Mouse (Mus musculus) hindbrain, embryonic 11.5 days (tissue): ENCODE data around the gene Plekhs1. TPM values are rescaled to one million over a fixed set of nuclear protein-coding genes. Genes with fewer than 3 reads are reported as not detected.

Source experiments
- ATAC-seq: fragments of 200-750 bp; cut with Nextera tagmentation; 2 replicates; pipeline ENCODE4 v1.8.0; 2017; ENCODE audit warnings: mild to moderate bottlenecking, moderate TSS enrichment, moderate library complexity; ENCODE audit not compliant: low FRiP score
- DNase-seq: peaks from one replicate; pipeline ENCODE4 v3.0.0-alpha.2; 2015; ENCODE audit warnings: low spot score
- H3K27ac ChIP-seq: fragments of 300-500 bp; sonication (generic); 2 replicates; pipeline ENCODE4 v1.5.1; 2014; ENCODE audit warnings: mild to moderate bottlenecking, low read depth, low read length
- H3K27me3 ChIP-seq: fragments of 300-500 bp; sonication (generic); 2 replicates; pipeline ENCODE4 v1.6.1; 2014; ENCODE audit warnings: mild to moderate bottlenecking, low read length, moderate library complexity, mixed read lengths; ENCODE audit not compliant: control insufficient read depth, insufficient read depth
- H3K36me3 ChIP-seq: fragments of 300-500 bp; sonication (generic); 2 replicates; pipeline ENCODE4 v1.6.1; 2014; ENCODE audit warnings: mild to moderate bottlenecking, low read length, moderate library complexity, mixed read lengths; ENCODE audit not compliant: control insufficient read depth, insufficient read depth
- H3K4me1 ChIP-seq: fragments of 300-500 bp; sonication (generic); replicated peaks from 2 replicates; pipeline ENCODE4 v1.6.1; 2014; ENCODE audit warnings: low read length, mixed read lengths; ENCODE audit not compliant: control insufficient read depth, insufficient read depth
- H3K4me2 ChIP-seq: fragments of 300-500 bp; sonication (generic); replicated peaks from 2 replicates; pipeline ENCODE4 v1.6.1; 2014; ENCODE audit warnings: mild to moderate bottlenecking, low read depth, low read length
- H3K4me3 ChIP-seq: fragments of 300-500 bp; sonication (generic); 2 replicates; pipeline ENCODE4 v1.5.1; 2014; ENCODE audit warnings: low read depth, low read length
- H3K9ac ChIP-seq: fragments of 300-500 bp; sonication (generic); 2 replicates; pipeline ENCODE4 v1.6.1; 2014; ENCODE audit warnings: low read depth, low read length
- H3K9me3 ChIP-seq: fragments of 300-500 bp; sonication (generic); 2 replicates; pipeline ENCODE4 v1.6.1; 2016; ENCODE audit warnings: low read length; ENCODE audit not compliant: control insufficient read depth
- WGBS: fragments of 180-500 bp; shearing (Covaris S2); extraction: QIAGEN DNeasy Blood & Tissue Kit; methylation state at CpG from one replicate; pipeline ENCODE4 v1.1.7; 2014; 5-methylcytosine and 5-hydroxymethylcytosine counted together
- polyA plus RNA-seq: library from polyadenylated mRNA; unstranded; fragments of >200 nt; fragmentation: Nextera tagmentation; extraction: Ambion mirVana; gene quantifications from 2 replicates; pipeline ENCODE4 v1.2.1, GENCODE M21; 2014

The Plekhs1 gene
- polyA plus RNA-seq = 0.18 TPM in 1 of 2 replicates, not detected in the other

- H3K27ac ChIP-seq = no peak within 1 kb of the TSS
- H3K4me3 ChIP-seq = no peak within 1 kb of the TSS
- no peaks in the 10 kb centered on the region for H3K27me3 ChIP-seq
- H3K9me3 ChIP-seq = no peaks in the 10 kb centered on the region
- no peaks in the 10 kb centered on the region for H3K36me3 ChIP-seq
- 70% methylated on average over 10 of the region's 10 CpGs for WGBS
- no peaks in the 10 kb centered on the region for H3K4me1 ChIP-seq
- DNase-seq = no peak
- H3K9ac ChIP-seq = no peak within 1 kb of the TSS
- no peak for ATAC-seq
- H3K4me2 ChIP-seq = no peak within 1 kb of the TSS
Observed at GRCm38 (mm10) chr19:56461522-56462101, at the start of gene Plekhs1. Plekhs1 (plus strand) TSS chr19:56461640.

- Histone ChIP-seq H3K27me3 (no peaks in the 10 kb centered on the region), H3K9ac (no peak overlapping the region), H3K4me1 (0 out of 2 replicates have a peak, but pooled peaks cover 2% of the 10 kb centered on the region), H3K9me3 (no peaks in the 10 kb centered on the region), H3K4me2 (no peak overlapping the region), H3K36me3 (no peaks in the 10 kb centered on the region), H3K4me3 (no peak overlapping the region), H3K27ac (no peak overlapping the region)
- WGBS = 90% methylated on average over 4 of the region's 4 CpGs
- DNase-seq (no peak), ATAC-seq (no peak)
Observed at GRCm38 (mm10) chr19:56418404-56418803, 43.0 kb upstream of the Plekhs1 start.

- 76% methylated on average over 9 of the region's 9 CpGs for WGBS
- H3K4me2 ChIP-seq = no peak overlapping the region
- H3K4me1 ChIP-seq = 0 out of 2 replicates have a peak, but pooled peaks cover 2% of the 10 kb centered on the region
- DNase-seq (no peak), ATAC-seq (no peak)
- no peaks in the 10 kb centered on the region for H3K27me3 ChIP-seq
- H3K9me3 ChIP-seq = no peaks in the 10 kb centered on the region
- no peaks in the 10 kb centered on the region for H3K36me3 ChIP-seq
- no peak overlapping the region for H3K9ac ChIP-seq
- no peak overlapping the region for H3K4me3 ChIP-seq
- no peak overlapping the region for H3K27ac ChIP-seq
Observed at GRCm38 (mm10) chr19:56419452-56419851, 42.0 kb upstream of the Plekhs1 start.

- H3K9me3 ChIP-seq = no peaks in the 10 kb centered on the region
- H3K4me2 ChIP-seq = no peak overlapping the region
- 0 out of 2 replicates have a peak, but pooled peaks cover 2% of the 10 kb centered on the region for H3K4me1 ChIP-seq
- no peaks in the 10 kb centered on the region for H3K27me3 ChIP-seq
- 86% methylated on average over 3 of the region's 3 CpGs for WGBS
- H3K27ac ChIP-seq = no peak overlapping the region
- H3K4me3 ChIP-seq = no peak overlapping the region
- no peak overlapping the region for H3K9ac ChIP-seq
- ATAC-seq = no peak
- H3K36me3 ChIP-seq = no peaks in the 10 kb centered on the region
- no peak for DNase-seq
Observed at GRCm38 (mm10) chr19:56420345-56420744, 41.1 kb upstream of the Plekhs1 start.

- no peak overlapping the region for H3K27ac ChIP-seq
- no peaks in the 10 kb centered on the region for H3K27me3 ChIP-seq
- 31% methylated on average over 14 of the region's 14 CpGs for WGBS
- DNase-seq (peak; percentile 89), ATAC-seq (peak; percentile 54)
- no peaks in the 10 kb centered on the region for H3K9me3 ChIP-seq
- H3K36me3 ChIP-seq = no peaks in the 10 kb centered on the region
- H3K4me1 ChIP-seq = 0 out of 2 replicates have a peak, but pooled peaks cover 2% of the 10 kb centered on the region
- H3K9ac ChIP-seq = no peak overlapping the region
- no peak overlapping the region for H3K4me2 ChIP-seq
- H3K4me3 ChIP-seq = no peak overlapping the region
Observed at GRCm38 (mm10) chr19:56422476-56423338, 38.7 kb upstream of the Plekhs1 start.

GRCm38 (mm10) chr19:56423370-56423769 is 38.1 kb upstream of the Plekhs1 start:
- DNase-seq = peak; percentile 23
- ATAC-seq = no peak

GRCm38 (mm10) chr19:56424606-56425395 is 36.6 kb upstream of the Plekhs1 start:
- no peak overlapping the region for H3K9ac ChIP-seq
- no peak overlapping the region for H3K4me3 ChIP-seq
- H3K4me2 ChIP-seq = no peak overlapping the region
- H3K4me1 ChIP-seq = 0 out of 2 replicates have a peak, but pooled peaks cover 2% of the 10 kb centered on the region
- no peaks in the 10 kb centered on the region for H3K36me3 ChIP-seq
- ATAC-seq = no peak
- WGBS = 73% methylated on average over 17 of the region's 17 CpGs
- no peak overlapping the region for H3K27ac ChIP-seq
- no peaks in the 10 kb centered on the region for H3K9me3 ChIP-seq
- no peak for DNase-seq
- H3K27me3 ChIP-seq = no peaks in the 10 kb centered on the region

More at GRCm38 (mm10) chr19:56423370-56423769, 38.1 kb upstream of the Plekhs1 start:
- no peak overlapping the region for H3K9ac ChIP-seq
- WGBS = 61% methylated on average over 12 of the region's 12 CpGs
- H3K27me3 ChIP-seq = no peaks in the 10 kb centered on the region
- 0 out of 2 replicates have a peak, but pooled peaks cover 2% of the 10 kb centered on the region for H3K4me1 ChIP-seq
- H3K36me3 ChIP-seq = no peaks in the 10 kb centered on the region
- H3K4me3 ChIP-seq = no peak overlapping the region
- no peaks in the 10 kb centered on the region for H3K9me3 ChIP-seq
- H3K27ac ChIP-seq = no peak overlapping the region
- no peak overlapping the region for H3K4me2 ChIP-seq

- 60% methylated on average over 9 of the region's 9 CpGs for WGBS
- Histone ChIP-seq H3K36me3 (no peaks in the 10 kb centered on the region), H3K27me3 (no peaks in the 10 kb centered on the region), H3K9ac (no peak overlapping the region), H3K4me3 (no peak overlapping the region), H3K27ac (no peak overlapping the region), H3K4me2 (no peak overlapping the region), H3K9me3 (no peaks in the 10 kb centered on the region), H3K4me1 (0 out of 2 replicates have a peak, but pooled peaks cover 2% of the 10 kb centered on the region)
- ATAC-seq = no peak
- DNase-seq = no peak
Observed at GRCm38 (mm10) chr19:56425492-56425891, 35.9 kb upstream of the Plekhs1 start.
